Mouse (Mus musculus) myocyte (in vitro differentiated cells): ENCODE measurements at regions not wholly inside any gene's neighbourhood (a gene's known extent, or its start where the extent isn't known, plus 50 kb on each side); places are given as distances from the start of the nearest gene placed in this dataset.

Experiments
- MYOG ChIP-seq, 3 experiments: IDR thresholded peaks; one replicate each; pipeline ENCODE4 v1.6.1; 2011; ENCODE audit warnings: control low read depth in 2 of 3, low read depth in 2 of 3, mild to moderate bottlenecking in 2 of 3; ENCODE audit not compliant: insufficient read length in 2 of 3, control insufficient read depth in 1 of 3, insufficient read depth in 1 of 3
- POLR2A ChIP-seq: IDR thresholded peaks from one replicate; pipeline ENCODE4 v1.6.1; 2011; ENCODE audit warnings: low read depth, mild to moderate bottlenecking, control low read depth, moderate library complexity; ENCODE audit not compliant: insufficient read length
- POLR2AphosphoS2 ChIP-seq: IDR thresholded peaks from one replicate; pipeline ENCODE4 v1.6.1; 2011; ENCODE audit warnings: low read depth, control low read depth; ENCODE audit not compliant: insufficient read length
- SRF ChIP-seq: IDR thresholded peaks from one replicate; pipeline ENCODE4 v1.6.1; 2011; ENCODE audit warnings: low read depth; ENCODE audit not compliant: control insufficient read depth, insufficient read length
- TCF12 ChIP-seq: IDR thresholded peaks from one replicate; pipeline ENCODE4 v1.6.1; 2011; ENCODE audit warnings: mild to moderate bottlenecking, control low read depth; ENCODE audit not compliant: poor library complexity, insufficient read depth, severe bottlenecking
- USF1 ChIP-seq: IDR thresholded peaks from one replicate; pipeline ENCODE4 v1.6.1; 2011; ENCODE audit warnings: low read depth, mild to moderate bottlenecking, control low read depth, moderate library complexity

GRCm38 (mm10) chr3:78986726-78987125, 299.6 kb downstream of the Rapgef2 start:
- TF ChIP-seq POLR2A (no peak), SRF (no peak), MYOG (IDR thresholded peaks at IDR 0.05; ENCODE audit: control insufficient read depth in 1 of 3, insufficient read depth in 1 of 3, insufficient read length in 2 of 3, low read depth in 2 of 3) (no peak), USF1 (no peak), TCF12 (no peak), POLR2AphosphoS2 (no peak)
